Mouse (Mus musculus): ENCODE measurements around the gene Gdap1l1. TPM values are rescaled to one million over a fixed set of nuclear protein-coding genes. Genes with fewer than 3 reads are reported as not detected.
"Not testable (repeated sequence)": the region's sequence is repeated elsewhere in the genome, so short reads cannot be mapped to it uniquely, and the experiment has no call there.

The Gdap1l1 gene
- polyA plus RNA-seq, 1 experiment: 0.43 TPM

- H3K36me3 ChIP-seq (ENCODE audit: control insufficient read depth, insufficient read depth): peaks cover 41% of the 10 kb centered on the region
- H3K79me2 ChIP-seq (ENCODE audit: control insufficient read depth, insufficient read depth): peaks cover 22% of the 10 kb centered on the region
- no peaks in the 10 kb centered on the region for H3K27me3 ChIP-seq (ENCODE audit: control insufficient read depth, insufficient read depth, insufficient read length)
- H3K4me3 ChIP-seq: no peak overlapping the region
- TF ChIP-seq MAX (IDR thresholded peaks at IDR 0.05; ENCODE audit: low read depth) (no peak), MYOG (IDR thresholded peaks at IDR 0.05; ENCODE audit: control insufficient read depth in 1 of 3, insufficient read depth in 1 of 3, insufficient read length in 2 of 3, low read depth in 2 of 3) (no peak), SRF (IDR thresholded peaks at IDR 0.05; ENCODE audit: control insufficient read depth, insufficient read length, low read depth) (no peak), USF1 (IDR thresholded peaks at IDR 0.05; ENCODE audit: low read depth) (no peak), TCF12 (IDR thresholded peaks at IDR 0.05; ENCODE audit: insufficient read depth, poor library complexity, severe bottlenecking) (no peak), E2F4 (IDR thresholded peaks at IDR 0.05; ENCODE audit: insufficient read depth) (no peak), CEBPB (IDR thresholded peaks at IDR 0.05; ENCODE audit: insufficient read depth, poor library complexity, severe bottlenecking) (no peak), REST (IDR thresholded peaks at IDR 0.05; ENCODE audit: insufficient read depth, insufficient read length) (no peak), POLR2AphosphoS2 (IDR thresholded peaks at IDR 0.05; ENCODE audit: insufficient read length, low read depth) (no peak), MYOD1 (IDR thresholded peaks at IDR 0.05; ENCODE audit: control insufficient read depth in 1 of 3, insufficient read length in 2 of 3, low read depth in 2 of 3) (no peak), TCF3 (IDR thresholded peaks at IDR 0.05; ENCODE audit: insufficient read length, low read depth) (no peak)
- H3ac ChIP-seq (ENCODE audit: control insufficient read depth, insufficient read length): no peak overlapping the region
- no peak overlapping the region for H3K4me2 ChIP-seq (ENCODE audit: low read depth)
These were observed 28.1 kb upstream of the Gdap1l1 start for GRCm38 (mm10) chr2:163410211-163410610.

GRCm38 (mm10) chr2:163411344-163411743, 26.9 kb upstream of the Gdap1l1 start:
- H3ac ChIP-seq (ENCODE audit: control insufficient read depth, insufficient read length); H3K27me3 ChIP-seq (ENCODE audit: control insufficient read depth, insufficient read depth, insufficient read length); H3K4me2 ChIP-seq (ENCODE audit: low read depth); H3K4me3 ChIP-seq: not testable (repeated sequence)
- peaks cover 41% of the 10 kb centered on the region for H3K36me3 ChIP-seq (ENCODE audit: control insufficient read depth, insufficient read depth)
- H3K79me2 ChIP-seq (ENCODE audit: control insufficient read depth, insufficient read depth): peaks cover 33% of the 10 kb centered on the region

- no peak for TF ChIP-seq TCF3 (IDR thresholded peaks at IDR 0.05; ENCODE audit: insufficient read length, low read depth)
- TF ChIP-seq MYOG (IDR thresholded peaks at IDR 0.05; ENCODE audit: control insufficient read depth in 1 of 3, insufficient read depth in 1 of 3, insufficient read length in 2 of 3, low read depth in 2 of 3): no peak
- no peaks in the 10 kb centered on the region for H3K27me3 ChIP-seq (ENCODE audit: control insufficient read depth, insufficient read depth, insufficient read length)
- H3K4me3 ChIP-seq: no peak overlapping the region
- H3ac ChIP-seq (ENCODE audit: control insufficient read depth, insufficient read length): no peak overlapping the region
- peaks cover 40% of the 10 kb centered on the region for H3K36me3 ChIP-seq (ENCODE audit: control insufficient read depth, insufficient read depth)
- H3K79me2 ChIP-seq (ENCODE audit: control insufficient read depth, insufficient read depth): peaks cover 38% of the 10 kb centered on the region
- H3K4me2 ChIP-seq (ENCODE audit: low read depth): no peak overlapping the region
These were observed 26.4 kb upstream of the Gdap1l1 start for GRCm38 (mm10) chr2:163411840-163412239.

- Histone ChIP-seq H3K36me3 (ENCODE audit: control insufficient read depth, insufficient read depth) (peaks cover 35% of the 10 kb centered on the region), H3K4me2 (ENCODE audit: low read depth) (no peak overlapping the region), H3K27me3 (ENCODE audit: control insufficient read depth, insufficient read depth, insufficient read length) (no peaks in the 10 kb centered on the region), H3K79me2 (ENCODE audit: control insufficient read depth, insufficient read depth) (peaks cover 44% of the 10 kb centered on the region), H3K4me3 (no peak overlapping the region), H3ac (ENCODE audit: control insufficient read depth, insufficient read length) (no peak overlapping the region)
- TF ChIP-seq USF1 (IDR thresholded peaks at IDR 0.05; ENCODE audit: low read depth) (no peak), SRF (IDR thresholded peaks at IDR 0.05; ENCODE audit: control insufficient read depth, insufficient read length, low read depth) (no peak), TCF12 (IDR thresholded peaks at IDR 0.05; ENCODE audit: insufficient read depth, poor library complexity, severe bottlenecking) (no peak), MAX (IDR thresholded peaks at IDR 0.05; ENCODE audit: low read depth) (no peak), E2F4 (IDR thresholded peaks at IDR 0.05; ENCODE audit: insufficient read depth) (no peak), POLR2AphosphoS2 (IDR thresholded peaks at IDR 0.05; ENCODE audit: insufficient read length, low read depth) (no peak), MYOG (IDR thresholded peaks at IDR 0.05; ENCODE audit: control insufficient read depth in 1 of 3, insufficient read depth in 1 of 3, insufficient read length in 2 of 3, low read depth in 2 of 3) (no peak), MYOD1 (IDR thresholded peaks at IDR 0.05; ENCODE audit: control insufficient read depth in 1 of 3, insufficient read length in 2 of 3, low read depth in 2 of 3) (no peak), POLR2A (IDR thresholded peaks at IDR 0.05; ENCODE audit: insufficient read length, low read depth) (no peak), CEBPB (IDR thresholded peaks at IDR 0.05; ENCODE audit: insufficient read depth, poor library complexity, severe bottlenecking) (no peak)
These were observed 25.9 kb upstream of the Gdap1l1 start for GRCm38 (mm10) chr2:163412419-163412818.

GRCm38 (mm10) chr2:163412846-163413590, 25.3 kb upstream of the Gdap1l1 start:
- Histone ChIP-seq H3K4me3 (no peak overlapping the region), H3K27me3 (ENCODE audit: control insufficient read depth, insufficient read depth, insufficient read length) (no peaks in the 10 kb centered on the region), H3ac (ENCODE audit: control insufficient read depth, insufficient read length) (no peak overlapping the region), H3K36me3 (ENCODE audit: control insufficient read depth, insufficient read depth) (peaks cover 32% of the 10 kb centered on the region), H3K79me2 (ENCODE audit: control insufficient read depth, insufficient read depth) (peaks cover 50% of the 10 kb centered on the region), H3K4me2 (ENCODE audit: low read depth) (no peak overlapping the region)
- TF ChIP-seq USF1 (IDR thresholded peaks at IDR 0.05; ENCODE audit: low read depth) (no peak), MAX (IDR thresholded peaks at IDR 0.05; ENCODE audit: low read depth) (no peak), SRF (IDR thresholded peaks at IDR 0.05; ENCODE audit: control insufficient read depth, insufficient read length, low read depth) (no peak), MYOG (IDR thresholded peaks at IDR 0.05; ENCODE audit: control insufficient read depth in 1 of 3, insufficient read depth in 1 of 3, insufficient read length in 2 of 3, low read depth in 2 of 3) (no peak), REST (IDR thresholded peaks at IDR 0.05; ENCODE audit: insufficient read depth, insufficient read length) (no peak), E2F4 (IDR thresholded peaks at IDR 0.05; ENCODE audit: insufficient read depth) (no peak), MYOD1 (IDR thresholded peaks at IDR 0.05; ENCODE audit: control insufficient read depth in 1 of 3, insufficient read length in 2 of 3, low read depth in 2 of 3) (no peak)

All from myocyte (in vitro differentiated cells).